Mouse (Mus musculus): ENCODE measurements around the gene Mgst3. TPM values are rescaled to one million over a fixed set of nuclear protein-coding genes. Genes with fewer than 3 reads are reported as not detected.

The Mgst3 gene
- polyA plus RNA-seq, 1 experiment from 2014 or later, result 316 TPM

Small RNA genes within 50 kb of the gene (microRNA-seq; reads per million reads assigned to microRNA genes)
- gene Gm25911, result 1.7 reads per million

Other genes starting within 250 kb of the Mgst3 start
- gene Uck2, start 108.5 kb downstream of the Mgst3 start, polyA plus RNA-seq (2015; fragmentation: Nextera tagmentation; extraction: Ambion mirVana), result 28.9 and 30.8 TPM in 2 replicates
- 57.3 and 61.3 TPM in 2 replicates for gene Tmco1, start 85.5 kb downstream of the Mgst3 start, polyA plus RNA-seq (2015; fragmentation: Nextera tagmentation; extraction: Ambion mirVana)
- 74.4 and 75.8 TPM in 2 replicates for gene Aldh9a1, start 43.9 kb downstream of the Mgst3 start, polyA plus RNA-seq (2015; fragmentation: Nextera tagmentation; extraction: Ambion mirVana)
- gene Lrrc52, start 72.9 kb upstream of the Mgst3 start, polyA plus RNA-seq (2015; fragmentation: Nextera tagmentation; extraction: Ambion mirVana), result 0.12 TPM in 1 of 2 replicates, not detected in the other
- gene Rxrg, start 204.5 kb upstream of the Mgst3 start, polyA plus RNA-seq (2015; fragmentation: Nextera tagmentation; extraction: Ambion mirVana), result 0.36 and 0.53 TPM in 2 replicates